Mouse (Mus musculus) liver, adult (tissue): ENCODE results near the gene Slc26a1.

Source experiments
- GATA4 ChIP-seq: IDR thresholded peaks from 2 replicates; pipeline ENCODE4 v1.6.1; 2014; ENCODE audit warnings: mild to moderate bottlenecking, low read length; ENCODE audit not compliant: insufficient replicate concordance

Gene Slc26a1

DNA sequence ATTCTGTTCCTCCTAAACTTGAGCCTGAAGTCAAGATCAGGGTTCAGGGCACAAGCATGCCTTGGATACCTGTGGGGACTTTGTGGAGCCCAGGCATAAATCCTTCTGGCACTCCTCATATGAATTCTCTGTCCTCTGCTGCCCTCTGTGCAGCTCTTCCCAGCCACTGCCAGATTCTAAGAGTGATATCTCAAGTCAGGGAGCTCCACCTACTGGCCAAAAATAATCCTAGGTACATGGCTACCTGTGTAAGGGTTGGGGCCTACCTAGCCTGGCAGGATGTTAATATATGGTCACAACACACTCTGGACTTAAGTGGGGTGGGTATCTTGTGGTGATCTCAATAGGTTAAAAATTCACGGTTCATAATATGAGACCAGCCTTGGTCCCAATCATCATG is 23.5 kb downstream of the Slc26a1 start:
- no peak for TF ChIP-seq GATA4

DNA sequence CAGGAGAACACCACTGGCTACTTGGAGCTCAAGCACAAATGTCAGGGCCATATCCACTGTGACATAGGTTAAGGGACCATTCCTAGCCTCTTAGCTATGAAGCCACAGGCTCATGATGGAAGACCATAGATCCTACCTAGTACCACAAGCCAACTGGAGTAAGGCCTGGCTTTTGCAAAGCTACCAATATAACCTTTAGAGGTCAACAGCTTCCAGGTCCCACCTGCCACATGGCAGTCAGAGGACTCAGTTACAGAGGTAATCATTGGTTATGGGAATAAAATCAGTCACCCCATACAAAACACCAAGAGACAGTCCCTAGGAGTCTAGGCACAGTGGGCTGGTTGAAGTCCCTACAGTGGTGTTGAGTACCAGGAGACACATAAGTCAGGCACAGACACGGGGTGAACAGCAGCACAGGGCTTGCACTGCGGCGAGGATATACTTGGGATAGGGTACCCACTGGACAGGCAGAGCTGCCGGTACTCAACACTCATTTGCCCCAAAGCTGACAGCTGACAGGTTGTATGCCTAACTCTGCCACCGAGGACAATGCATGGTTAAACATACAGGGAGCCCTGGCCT is 24.1 kb downstream of the Slc26a1 start:
- TF ChIP-seq GATA4: no peak

DNA sequence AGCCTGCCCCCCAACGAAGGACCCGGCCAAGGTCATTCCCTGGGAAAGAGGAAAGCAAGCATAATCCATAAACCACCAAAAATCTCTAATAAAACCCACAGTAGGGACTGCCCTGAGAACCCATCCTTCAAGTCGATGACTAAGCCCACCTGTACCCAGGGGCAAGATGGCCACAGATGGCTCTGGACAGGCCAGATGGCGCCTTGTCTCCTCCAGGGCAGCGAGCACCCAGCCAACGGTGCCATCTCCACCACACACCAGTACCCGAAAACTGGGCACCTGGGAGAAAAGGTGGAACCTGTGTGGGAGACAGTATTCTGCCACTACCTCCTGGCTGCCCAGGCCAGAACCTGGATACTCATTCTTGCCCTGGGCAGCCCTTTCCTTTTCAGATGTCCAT is 25.0 kb downstream of the Slc26a1 start:
- no peak for TF ChIP-seq GATA4

GRCm38 (mm10) chr5:108648937-108649576 is 26.3 kb downstream of the Slc26a1 start:
- no peak for TF ChIP-seq GATA4

- TF ChIP-seq GATA4: no peak
Observed at GRCm38 (mm10) chr5:108647820-108648465, 27.4 kb downstream of the Slc26a1 start.

DNA sequence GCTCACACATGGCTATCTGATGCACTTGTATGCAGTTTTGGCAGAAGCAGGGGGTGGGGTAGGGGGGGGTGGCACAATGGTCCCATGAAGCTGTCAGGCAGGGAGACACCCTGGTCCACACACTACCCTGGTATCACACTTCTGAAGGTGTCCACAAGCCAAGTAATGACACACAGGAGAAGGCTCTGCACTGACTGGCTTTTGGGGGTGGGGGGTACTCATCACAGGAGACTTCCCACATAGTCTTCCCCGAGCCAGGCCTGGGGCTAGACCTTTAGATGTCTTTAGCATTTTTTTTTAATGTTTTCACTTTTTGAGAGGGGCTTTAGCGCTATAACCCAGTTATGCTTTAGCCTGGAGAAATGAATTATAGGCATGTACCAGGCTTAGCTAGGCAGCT is 28.1 kb downstream of the Slc26a1 start:
- no peak for TF ChIP-seq GATA4

GRCm38 (mm10) chr5:108646343-108646660 is 29.1 kb downstream of the Slc26a1 start:
- TF ChIP-seq GATA4: no peak

- TF ChIP-seq GATA4: no peak
Observed at GRCm38 (mm10) chr5:108645651-108646342, 29.6 kb downstream of the Slc26a1 start.

DNA sequence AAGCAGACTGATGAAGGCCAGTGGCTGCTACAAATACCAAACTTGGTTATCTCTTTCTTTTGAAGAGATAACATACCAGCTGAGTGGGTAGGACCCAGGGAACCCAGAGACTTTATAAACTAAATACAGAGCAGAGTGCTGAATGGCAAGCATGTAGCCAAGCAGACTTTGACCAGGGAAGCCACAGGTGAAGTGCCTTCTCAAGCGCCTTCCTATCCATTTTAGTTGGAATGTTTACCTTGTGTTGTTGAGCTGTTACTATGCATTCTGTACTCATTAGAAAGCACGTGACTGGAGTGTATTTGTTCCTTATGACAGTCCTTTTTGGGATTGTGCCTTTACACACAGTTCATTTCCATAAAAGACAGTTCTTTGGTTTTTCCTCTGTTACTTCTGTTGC is 31.7 kb downstream of the Slc26a1 start:
- no peak for TF ChIP-seq GATA4

DNA sequence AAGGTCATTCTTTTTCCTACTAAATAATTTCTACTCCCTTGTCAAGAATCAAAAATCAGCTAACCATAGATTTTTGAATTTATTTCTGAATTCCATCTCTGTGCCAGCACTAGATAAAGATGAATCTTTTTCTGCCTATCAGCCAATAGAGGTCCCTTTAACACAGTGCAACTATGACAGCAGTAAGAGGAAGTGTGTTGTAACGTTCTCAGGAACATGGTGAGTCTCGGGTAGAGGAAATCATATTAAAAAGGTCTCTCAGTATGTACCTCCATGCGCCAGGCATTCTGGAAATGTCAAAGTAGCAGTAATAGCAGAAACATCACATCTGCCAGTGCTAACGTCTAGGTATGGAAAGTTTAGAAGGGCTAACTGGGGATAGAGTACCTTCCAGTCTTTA is 39.2 kb downstream of the Slc26a1 start:
- no peak for TF ChIP-seq GATA4

DNA sequence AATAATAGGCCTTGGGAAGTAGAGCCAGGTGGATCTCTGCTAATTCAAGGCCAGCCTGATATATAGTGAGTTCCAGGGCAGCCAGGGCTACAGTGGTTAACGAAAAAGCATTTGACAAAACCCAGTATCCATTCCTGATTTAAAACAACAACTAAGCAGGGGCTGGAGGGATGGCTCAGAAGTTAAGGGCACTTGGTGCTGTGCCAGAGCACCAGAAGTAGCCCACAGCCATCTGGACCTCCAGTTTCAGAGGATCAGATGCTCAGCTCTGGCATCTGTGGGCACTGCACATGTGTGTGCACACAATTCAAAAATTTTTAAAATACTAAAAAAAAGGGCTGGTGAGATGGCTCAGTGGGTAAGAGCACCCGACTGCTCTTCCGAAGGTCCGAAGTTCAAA is 41.7 kb downstream of the Slc26a1 start:
- no peak for TF ChIP-seq GATA4

- peak; percentile 49; the same call in 1 of the 2 replicates for TF ChIP-seq GATA4
Observed at GRCm38 (mm10) chr5:108629634-108630483, 45.5 kb downstream of the Slc26a1 start, which contains the start of the genes Gak and Tmem175. Gene Gak, minus strand, starts transcription at chr5:108629755. Gene Tmem175, plus strand, starts transcription at chr5:108629770.

DNA sequence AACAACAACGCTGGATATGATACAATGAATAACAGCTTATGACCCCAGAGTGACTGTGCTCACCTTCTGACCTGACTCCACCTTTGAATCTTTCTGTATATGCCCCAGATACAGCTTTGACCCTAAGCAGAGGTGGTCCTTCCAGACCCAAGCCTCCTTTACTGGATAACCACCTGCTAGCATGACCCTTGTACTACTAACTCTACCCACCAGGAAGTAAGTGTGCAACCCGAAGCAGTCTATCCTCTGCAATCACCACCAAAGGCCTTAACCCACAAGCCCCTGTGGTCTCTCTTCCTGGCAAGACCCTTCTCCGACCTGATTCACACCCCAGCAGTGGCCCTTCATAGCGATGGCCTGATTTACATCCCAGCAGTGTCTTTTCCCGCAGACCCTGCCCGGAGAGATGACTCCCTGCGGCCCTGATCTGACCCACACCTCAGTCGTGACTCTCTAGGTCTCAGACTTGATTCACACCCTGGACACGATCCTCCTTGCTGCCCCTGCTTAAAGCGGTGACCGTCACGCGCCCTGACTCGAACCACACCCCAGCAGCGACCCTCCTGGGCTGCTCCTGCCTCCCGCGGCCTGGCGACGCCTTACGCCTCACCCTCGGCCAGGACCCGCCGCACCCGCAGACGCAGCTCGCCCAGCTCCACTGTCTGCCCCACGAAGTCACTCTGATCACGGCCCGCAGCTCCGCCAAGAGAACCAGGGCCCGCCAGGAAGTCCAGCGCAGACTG is 46.3 kb downstream of the Slc26a1 start:
- TF ChIP-seq GATA4: no peak

- no peak for TF ChIP-seq GATA4
Observed at GRCm38 (mm10) chr5:108626050-108626660, 49.2 kb downstream of the Slc26a1 start.
